Mouse (Mus musculus) gonadal fat pad, adult 2 months (tissue): ENCODE measurements around the gene Ptpn11. TPM values are rescaled to one million over a fixed set of nuclear protein-coding genes. Genes with fewer than 3 reads are reported as not detected.
"Not testable (repeated sequence)": the region's sequence is repeated elsewhere in the genome, so short reads cannot be mapped to it uniquely, and the experiment has no call there.

Experiments used
- DNase-seq: peaks from one replicate; pipeline ENCODE4 v3.0.0-alpha.2; 2012; ENCODE audit warnings: low read depth
- polyA plus RNA-seq: library from polyadenylated mRNA; depleted of rRNA; stranded (reverse); fragments of >200 nt; gene quantifications from 2 replicates; pipeline ENCODE4 v1.2.3, GENCODE M21; 2012; rRNA removed

The Ptpn11 gene
- 57.6 and 60.3 TPM in 2 replicates for polyA plus RNA-seq

DNA sequence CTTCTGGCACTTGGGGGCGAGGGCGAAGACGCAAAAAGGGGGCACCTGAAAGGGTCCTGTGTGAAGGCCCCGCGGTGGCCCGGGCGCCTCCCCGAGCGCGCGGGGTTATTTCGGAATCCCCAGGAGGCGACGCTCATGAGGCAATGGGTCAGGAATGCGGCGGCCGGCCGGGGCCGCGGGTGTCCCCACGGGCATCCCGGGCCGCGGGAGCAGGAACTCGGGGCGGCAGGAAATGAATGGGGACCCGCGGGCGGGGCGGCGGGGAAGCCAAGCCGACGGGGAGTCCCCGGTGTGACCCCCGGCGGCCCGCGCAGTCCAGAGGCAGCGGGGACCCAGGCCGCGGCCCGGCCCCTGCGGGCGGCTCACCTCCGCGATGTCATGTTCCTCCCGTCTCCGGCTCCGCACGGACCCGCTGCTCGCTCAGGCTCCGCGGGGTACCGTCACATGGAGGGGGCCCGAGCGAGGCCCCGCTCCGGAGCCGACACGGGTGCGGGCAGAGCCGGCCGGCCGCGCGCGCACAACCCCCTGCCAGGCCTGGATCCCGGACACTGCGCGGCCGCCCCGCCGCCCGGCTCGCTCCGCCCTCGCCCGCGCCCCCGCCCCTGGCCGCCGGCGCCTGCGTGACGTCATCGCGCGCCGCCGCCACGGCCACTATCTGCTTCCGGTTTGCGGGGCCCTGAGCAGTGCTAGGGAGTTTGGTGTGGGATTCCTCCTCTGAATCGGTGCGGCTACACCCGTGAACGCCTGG is at the start of gene Ptpn11:
TSS of gene Ptpn11 (minus strand) at position 562 of the 748 bp plus-strand sequence.
- no peak for DNase-seq

DNA sequence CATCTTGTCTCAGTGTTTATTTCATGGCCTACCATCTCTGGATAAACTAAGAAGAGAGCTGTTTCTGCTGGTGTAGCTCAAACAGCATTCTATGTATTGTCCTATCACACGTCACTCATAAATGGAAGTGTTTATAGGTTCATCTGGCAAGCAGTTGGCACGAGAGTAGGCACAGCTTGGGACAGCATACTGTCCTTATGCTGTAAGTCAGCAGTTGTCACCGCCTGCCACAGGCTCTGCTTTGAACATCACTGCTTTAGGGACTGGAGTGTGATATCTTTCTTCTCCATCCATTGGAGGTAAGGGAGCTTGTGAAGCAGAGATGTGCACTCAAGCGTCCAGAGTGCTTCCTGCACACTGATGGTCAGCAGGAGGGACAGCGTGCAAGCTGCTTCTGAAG is 48.6 kb upstream of the Ptpn11 start:
- no peak for DNase-seq

DNA sequence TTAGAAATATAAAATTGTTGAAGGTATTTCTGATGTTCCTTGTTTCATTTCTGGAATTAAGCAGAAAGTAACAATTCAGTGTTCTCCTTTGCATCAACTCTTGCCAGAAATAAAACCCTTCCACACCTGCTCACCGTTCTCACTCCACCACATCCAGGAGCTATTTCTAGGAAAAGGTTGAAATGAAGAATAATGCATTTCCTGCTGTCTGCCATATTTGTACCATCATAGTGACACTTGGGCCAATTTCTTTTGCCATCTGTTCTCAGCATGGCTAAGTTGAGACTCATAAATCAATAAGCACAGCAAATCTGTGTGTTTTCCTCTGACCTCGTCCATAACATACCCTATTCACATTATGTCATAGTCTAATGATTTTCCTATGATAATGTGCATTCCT is 47.0 kb upstream of the Ptpn11 start:
- no peak for DNase-seq

GRCm38 (mm10) chr5:121236171-121236570 is 45.0 kb upstream of the Ptpn11 start:
- no peak for DNase-seq

- no peak for DNase-seq
Measured at GRCm38 (mm10) chr5:121233726-121234125, 42.5 kb upstream of the Ptpn11 start.

- no peak for DNase-seq
Measured at GRCm38 (mm10) chr5:121232789-121233188, 41.6 kb upstream of the Ptpn11 start.

- DNase-seq = no peak
Measured at GRCm38 (mm10) chr5:121230811-121231210, 39.6 kb upstream of the Ptpn11 start.

DNA sequence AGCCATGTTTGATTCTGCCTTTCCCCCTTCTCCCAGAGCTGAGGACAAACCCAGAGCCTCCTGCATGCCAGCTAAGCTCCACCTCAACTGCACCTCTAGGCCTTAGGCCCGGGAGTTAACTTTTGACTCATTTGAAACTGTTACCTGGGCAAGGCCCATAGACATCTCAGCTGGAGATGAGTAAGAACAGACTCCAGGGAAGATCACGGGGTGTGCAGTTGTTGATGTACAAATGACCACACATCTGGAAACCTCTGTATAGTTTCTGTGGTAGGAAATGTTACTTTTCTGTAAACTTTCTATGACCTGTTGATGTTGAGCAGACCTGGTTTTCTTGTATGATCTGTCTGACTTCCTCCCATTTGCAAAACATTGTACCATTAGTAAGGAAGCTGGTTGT is 38.0 kb upstream of the Ptpn11 start:
- DNase-seq = no peak

DNA sequence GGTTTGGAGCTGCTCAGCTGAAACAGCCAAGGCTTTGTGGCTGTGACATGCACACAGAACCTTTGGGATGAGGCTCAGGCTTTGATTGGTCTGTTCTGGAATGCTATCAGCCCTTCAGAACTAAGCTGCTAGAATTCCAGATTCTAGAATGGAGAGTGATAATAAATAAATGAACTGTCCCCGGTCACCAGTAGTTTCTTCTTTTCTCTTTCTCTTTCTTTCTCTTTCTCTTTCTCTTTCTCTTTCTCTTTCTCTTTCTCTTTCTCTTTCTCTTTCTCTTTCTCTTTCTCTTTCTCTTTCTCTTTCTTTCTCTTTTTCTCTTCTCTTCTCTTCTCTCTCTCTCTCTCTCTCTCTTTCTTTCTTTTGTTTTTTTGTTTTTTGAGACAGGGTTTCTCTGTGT is 36.1 kb upstream of the Ptpn11 start:
- not testable (repeated sequence) for DNase-seq

- DNase-seq = no peak
Measured at GRCm38 (mm10) chr5:121226845-121227244, 35.6 kb upstream of the Ptpn11 start.

- DNase-seq = peak; percentile 52
Measured at GRCm38 (mm10) chr5:121226406-121226805, 35.2 kb upstream of the Ptpn11 start.

DNA sequence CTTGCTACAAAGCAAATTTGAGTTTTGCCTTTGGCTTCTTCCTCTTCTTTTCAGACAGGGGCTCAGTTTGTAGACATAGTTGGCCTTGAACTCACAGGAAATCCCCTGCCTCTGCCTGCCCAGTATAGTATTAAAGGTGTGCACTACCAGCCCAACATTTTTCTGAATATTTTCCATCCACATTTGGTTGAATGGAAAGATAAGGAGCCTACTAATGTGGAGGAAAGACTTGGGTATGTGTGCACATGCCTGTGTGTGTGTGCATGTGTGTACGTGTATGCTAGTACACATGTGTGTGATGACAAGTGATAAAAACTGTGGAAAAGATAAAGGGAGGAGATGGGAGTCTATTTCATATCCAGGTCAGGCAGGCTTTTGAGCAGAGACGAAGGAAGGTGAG is 34.7 kb upstream of the Ptpn11 start:
- no peak for DNase-seq

DNA sequence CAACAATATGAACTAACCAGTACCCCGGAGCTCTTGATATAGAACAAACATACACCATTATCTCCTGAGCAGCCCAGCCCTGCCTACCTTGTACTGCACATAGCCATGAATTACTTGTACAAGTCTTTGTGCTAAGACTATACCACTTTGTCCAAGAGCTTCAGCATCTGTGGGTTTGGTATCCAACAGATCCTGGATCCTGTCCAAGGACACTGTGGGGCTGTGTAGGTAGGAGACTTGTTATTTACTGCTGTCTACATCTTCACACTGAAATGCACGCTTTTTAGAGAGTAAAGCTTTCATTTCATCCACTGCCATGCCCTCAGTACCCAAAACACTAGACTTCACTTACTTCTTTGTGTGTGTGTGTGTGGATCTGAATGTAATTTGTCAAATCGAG is 33.7 kb upstream of the Ptpn11 start:
- DNase-seq = no peak

DNA sequence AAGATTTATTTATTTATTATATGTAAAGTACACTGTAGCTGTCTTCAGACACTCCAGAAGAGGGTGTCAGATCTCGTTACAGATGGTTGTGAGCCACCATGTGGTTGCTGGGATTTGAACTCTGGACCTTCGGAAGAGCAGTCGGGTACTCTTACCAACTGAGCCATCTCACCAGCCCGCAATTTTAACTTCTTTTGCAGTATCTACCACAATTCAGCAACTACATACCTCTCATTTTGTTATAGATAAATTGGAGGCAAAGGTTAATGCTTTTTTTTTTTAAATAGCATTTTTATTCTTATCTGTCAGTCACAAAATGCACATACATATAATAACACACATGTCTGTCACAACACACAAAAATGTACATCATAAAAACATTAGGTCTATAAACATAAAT is 32.8 kb upstream of the Ptpn11 start:
- DNase-seq = not testable (repeated sequence)

DNA sequence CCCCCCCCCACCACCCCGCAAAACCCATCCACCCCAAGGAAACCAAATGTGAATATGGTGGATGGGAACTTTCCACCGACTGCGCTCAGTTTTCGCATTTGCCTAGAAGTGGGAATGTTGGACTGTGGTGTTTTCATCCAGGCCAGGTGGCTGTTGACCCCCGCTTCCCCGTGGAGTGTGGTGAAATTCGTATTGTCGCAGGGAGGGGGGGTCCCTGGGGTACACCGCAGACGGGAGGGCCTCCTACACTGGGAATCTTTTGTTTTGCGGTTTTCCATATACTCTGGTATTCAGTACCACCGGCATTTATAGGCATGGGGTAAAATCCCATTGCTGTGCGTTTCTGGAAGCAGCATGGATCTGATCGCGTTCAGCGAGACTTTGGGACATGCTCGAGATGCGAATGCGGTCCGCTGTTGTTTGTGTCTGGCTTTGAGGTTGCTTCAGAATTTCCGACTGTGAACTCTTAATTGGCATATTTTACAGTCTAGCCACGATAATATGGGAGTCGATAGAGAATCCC is 30.2 kb upstream of the Ptpn11 start:
- DNase-seq = no peak

- no peak for DNase-seq
Measured at GRCm38 (mm10) chr5:121220732-121221301, 29.6 kb upstream of the Ptpn11 start.

DNA sequence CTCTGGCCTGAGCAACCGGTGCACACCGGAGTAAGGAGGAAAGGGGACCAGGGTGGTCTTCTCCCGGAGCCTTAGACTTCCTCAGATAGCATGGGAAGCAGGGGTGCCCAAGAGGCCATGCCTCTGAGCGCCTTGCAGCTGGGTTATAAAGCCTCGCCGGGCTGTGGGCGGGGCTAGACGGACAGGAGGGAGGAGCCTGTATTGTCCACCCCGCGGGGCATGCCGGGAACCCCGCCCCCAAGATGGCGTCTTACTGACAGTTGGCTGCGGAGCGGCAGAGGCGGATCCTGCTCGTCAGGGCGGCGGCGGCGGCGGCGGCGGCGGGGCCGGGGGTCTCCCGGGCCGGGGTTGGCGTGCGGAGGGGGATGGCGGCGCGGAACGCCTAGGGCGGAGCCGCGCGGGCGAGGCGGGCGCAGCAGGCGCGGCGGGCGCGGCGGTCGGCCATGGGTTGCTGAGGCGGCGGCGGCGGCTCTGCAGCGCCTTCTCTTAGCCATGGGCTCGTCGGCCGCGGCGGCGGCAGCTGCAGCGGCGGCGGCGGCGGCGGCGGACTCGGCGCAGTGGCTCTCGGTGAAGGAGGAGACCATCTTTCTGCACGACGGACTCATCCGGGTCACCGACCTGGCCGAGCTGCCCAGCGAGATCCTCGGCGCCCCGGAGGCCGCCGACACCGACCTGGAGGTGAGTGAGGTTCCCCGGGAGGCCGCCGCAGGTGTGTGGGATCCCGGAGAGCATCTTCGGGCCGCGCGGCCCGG is 29.0 kb upstream of the Ptpn11 start, which contains the start of gene Hectd4:
TSS of gene Hectd4 (plus strand) at position 240 of the 752 bp plus-strand sequence.
- no peak for DNase-seq

- no peak for DNase-seq
Measured at GRCm38 (mm10) chr5:121219190-121219589, 28.0 kb upstream of the Ptpn11 start.

DNA sequence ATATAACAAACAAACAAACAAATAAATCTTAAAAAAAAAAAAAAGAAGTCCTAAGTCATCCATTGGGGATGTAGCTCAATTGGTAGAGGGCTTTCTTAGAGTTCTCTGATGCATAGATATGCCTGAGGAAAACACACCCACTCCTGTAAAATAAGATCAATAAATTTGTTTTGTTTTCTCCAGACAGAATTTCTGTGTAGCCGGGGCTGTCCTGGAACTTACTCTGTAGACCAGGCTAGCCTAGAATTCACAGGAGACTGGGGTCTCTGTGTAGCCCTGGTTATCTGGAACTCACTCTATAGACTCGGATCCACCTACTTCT is 26.1 kb upstream of the Ptpn11 start:
- DNase-seq = no peak

- not testable (repeated sequence) for DNase-seq
Measured at GRCm38 (mm10) chr5:121216584-121217312, 25.6 kb upstream of the Ptpn11 start.

GRCm38 (mm10) chr5:121216126-121216446 is 24.9 kb upstream of the Ptpn11 start:
- no peak for DNase-seq
